Mouse (Mus musculus): ENCODE results near the gene Grk1. TPM values are rescaled to one million over a fixed set of nuclear protein-coding genes. Genes with fewer than 3 reads are reported as not detected.

Grk1 gene
- polyA plus RNA-seq, 1 experiment, result not detected

- no peaks in the 10 kb centered on the region for H3K79me3 ChIP-seq (ENCODE audit: low read depth)
- H3K79me2 ChIP-seq (ENCODE audit: control insufficient read depth, insufficient read depth), result no peaks in the 10 kb centered on the region
- no peak for TF ChIP-seq USF1 (IDR thresholded peaks at IDR 0.05; ENCODE audit: low read depth)
- no peak for TF ChIP-seq MYOG (IDR thresholded peaks at IDR 0.05; ENCODE audit: control insufficient read depth, extremely low read depth, insufficient read length)
- no peak for TF ChIP-seq CEBPB (IDR thresholded peaks at IDR 0.05; ENCODE audit: low read depth)
- no peak for TF ChIP-seq MYOD1 (IDR thresholded peaks at IDR 0.05; ENCODE audit: control insufficient read depth, insufficient read length, low read depth)
- no peak for TF ChIP-seq FOSL1 (IDR thresholded peaks at IDR 0.05; ENCODE audit: insufficient read depth, low read length, poor library complexity, severe bottlenecking)
- TF ChIP-seq MAX (IDR thresholded peaks at IDR 0.05), result no peak
- TF ChIP-seq CTCF (IDR thresholded peaks at IDR 0.05; ENCODE audit: control insufficient read depth, insufficient read depth, insufficient read length), result no peak
Measured at GRCm38 (mm10) chr8:13413823-13414390, 9.0 kb downstream of the Grk1 start.

GRCm38 (mm10) chr8:13415879-13416278 is 11.0 kb downstream of the Grk1 start:
- Histone ChIP-seq H3ac (ENCODE audit: control insufficient read depth, insufficient read length, low read depth) (no peak overlapping the region), H3K27me3 (ENCODE audit: control insufficient read depth, insufficient read depth, insufficient read length) (peaks cover 51% of the 10 kb centered on the region), H3K4me3 (ENCODE audit: insufficient read depth, poor library complexity, severe bottlenecking) (no peak overlapping the region), H3K36me3 (ENCODE audit: control insufficient read depth, insufficient read depth) (no peaks in the 10 kb centered on the region), H3K79me2 (ENCODE audit: control insufficient read depth, insufficient read depth) (no peaks in the 10 kb centered on the region), H3K79me3 (ENCODE audit: low read depth) (no peaks in the 10 kb centered on the region)
- no peak for TF ChIP-seq USF1 (IDR thresholded peaks at IDR 0.05; ENCODE audit: low read depth)
- no peak for TF ChIP-seq MYOG (IDR thresholded peaks at IDR 0.05; ENCODE audit: control insufficient read depth, extremely low read depth, insufficient read length)
- no peak for TF ChIP-seq MYOD1 (IDR thresholded peaks at IDR 0.05; ENCODE audit: control insufficient read depth, insufficient read length, low read depth)
- no peak for TF ChIP-seq MAX (IDR thresholded peaks at IDR 0.05)
- TF ChIP-seq FOSL1 (IDR thresholded peaks at IDR 0.05; ENCODE audit: insufficient read depth, low read length, poor library complexity, severe bottlenecking), result no peak
- no peak for TF ChIP-seq CTCF (IDR thresholded peaks at IDR 0.05; ENCODE audit: control insufficient read depth, insufficient read depth, insufficient read length)
- no peak for TF ChIP-seq CEBPB (IDR thresholded peaks at IDR 0.05; ENCODE audit: low read depth)

More at GRCm38 (mm10) chr8:13413823-13414390, 9.0 kb downstream of the Grk1 start:
- Histone ChIP-seq H3K36me3 (ENCODE audit: control insufficient read depth, insufficient read depth) (no peaks in the 10 kb centered on the region), H3ac (ENCODE audit: control insufficient read depth, insufficient read length, low read depth) (no peak overlapping the region), H3K4me3 (ENCODE audit: insufficient read depth, poor library complexity, severe bottlenecking) (no peak overlapping the region), H3K27me3 (ENCODE audit: control insufficient read depth, insufficient read depth, insufficient read length) (peaks cover 59% of the 10 kb centered on the region)

GRCm38 (mm10) chr8:13419111-13419639 is 14.3 kb downstream of the Grk1 start:
- no peak overlapping the region for H3ac ChIP-seq (ENCODE audit: control insufficient read depth, insufficient read length, low read depth)
- peaks cover 42% of the 10 kb centered on the region for H3K27me3 ChIP-seq (ENCODE audit: control insufficient read depth, insufficient read depth, insufficient read length)
- no peaks in the 10 kb centered on the region for H3K79me3 ChIP-seq (ENCODE audit: low read depth)
- H3K36me3 ChIP-seq (ENCODE audit: control insufficient read depth, insufficient read depth), result no peaks in the 10 kb centered on the region
- H3K4me3 ChIP-seq (ENCODE audit: insufficient read depth, poor library complexity, severe bottlenecking), result no peak overlapping the region
- H3K79me2 ChIP-seq (ENCODE audit: control insufficient read depth, insufficient read depth), result no peaks in the 10 kb centered on the region
- no peak for TF ChIP-seq MYOG (IDR thresholded peaks at IDR 0.05; ENCODE audit: control insufficient read depth, extremely low read depth, insufficient read length)
- no peak for TF ChIP-seq USF1 (IDR thresholded peaks at IDR 0.05; ENCODE audit: low read depth)
- TF ChIP-seq CEBPB (IDR thresholded peaks at IDR 0.05; ENCODE audit: low read depth), result no peak
- TF ChIP-seq MAX (IDR thresholded peaks at IDR 0.05), result no peak
- no peak for TF ChIP-seq MYOD1 (IDR thresholded peaks at IDR 0.05; ENCODE audit: control insufficient read depth, insufficient read length, low read depth)
- no peak for TF ChIP-seq CTCF (IDR thresholded peaks at IDR 0.05; ENCODE audit: control insufficient read depth, insufficient read depth, insufficient read length)
- TF ChIP-seq FOSL1 (IDR thresholded peaks at IDR 0.05; ENCODE audit: insufficient read depth, low read length, poor library complexity, severe bottlenecking), result no peak

GRCm38 (mm10) chr8:13420970-13421369 is 16.1 kb downstream of the Grk1 start:
- no peaks in the 10 kb centered on the region for H3K79me2 ChIP-seq (ENCODE audit: control insufficient read depth, insufficient read depth)
- H3ac ChIP-seq (ENCODE audit: control insufficient read depth, insufficient read length, low read depth), result no peak overlapping the region
- peaks cover 36% of the 10 kb centered on the region for H3K27me3 ChIP-seq (ENCODE audit: control insufficient read depth, insufficient read depth, insufficient read length)
- TF ChIP-seq FOSL1 (IDR thresholded peaks at IDR 0.05; ENCODE audit: insufficient read depth, low read length, poor library complexity, severe bottlenecking) (no peak), USF1 (IDR thresholded peaks at IDR 0.05; ENCODE audit: low read depth) (no peak), MAX (IDR thresholded peaks at IDR 0.05) (no peak), MYOG (IDR thresholded peaks at IDR 0.05; ENCODE audit: control insufficient read depth, extremely low read depth, insufficient read length) (no peak), CEBPB (IDR thresholded peaks at IDR 0.05; ENCODE audit: low read depth) (no peak), MYOD1 (IDR thresholded peaks at IDR 0.05; ENCODE audit: control insufficient read depth, insufficient read length, low read depth) (no peak), CTCF (IDR thresholded peaks at IDR 0.05; ENCODE audit: control insufficient read depth, insufficient read depth, insufficient read length) (no peak)
- no peaks in the 10 kb centered on the region for H3K36me3 ChIP-seq (ENCODE audit: control insufficient read depth, insufficient read depth)
- no peak overlapping the region for H3K4me3 ChIP-seq (ENCODE audit: insufficient read depth, poor library complexity, severe bottlenecking)
- no peaks in the 10 kb centered on the region for H3K79me3 ChIP-seq (ENCODE audit: low read depth)

- Histone ChIP-seq H3ac (ENCODE audit: control insufficient read depth, insufficient read length, low read depth) (no peak overlapping the region), H3K79me2 (ENCODE audit: control insufficient read depth, insufficient read depth) (no peaks in the 10 kb centered on the region), H3K36me3 (ENCODE audit: control insufficient read depth, insufficient read depth) (no peaks in the 10 kb centered on the region), H3K27me3 (ENCODE audit: control insufficient read depth, insufficient read depth, insufficient read length) (peaks cover 55% of the 10 kb centered on the region), H3K79me3 (ENCODE audit: low read depth) (no peaks in the 10 kb centered on the region), H3K4me3 (ENCODE audit: insufficient read depth, poor library complexity, severe bottlenecking) (no peak overlapping the region)
- TF ChIP-seq MYOD1 (IDR thresholded peaks at IDR 0.05; ENCODE audit: control insufficient read depth, insufficient read length, low read depth) (no peak), CEBPB (IDR thresholded peaks at IDR 0.05; ENCODE audit: low read depth) (no peak), CTCF (IDR thresholded peaks at IDR 0.05; ENCODE audit: control insufficient read depth, insufficient read depth, insufficient read length) (no peak), MYOG (IDR thresholded peaks at IDR 0.05; ENCODE audit: control insufficient read depth, extremely low read depth, insufficient read length) (no peak), USF1 (IDR thresholded peaks at IDR 0.05; ENCODE audit: low read depth) (no peak), FOSL1 (IDR thresholded peaks at IDR 0.05; ENCODE audit: insufficient read depth, low read length, poor library complexity, severe bottlenecking) (no peak), MAX (IDR thresholded peaks at IDR 0.05) (no peak)
Measured at GRCm38 (mm10) chr8:13427351-13427750, 22.5 kb downstream of the Grk1 start.
